Mouse (Mus musculus) erythroblast, embryonic 14.5 days (primary cell): Measurements from ENCODE around the gene 4930519P11Rik.

Experiments
- GATA1 ChIP-seq: IDR thresholded peaks from 2 replicates; pipeline ENCODE4 v1.6.1; 2012; ENCODE audit warnings: low read length, inconsistent platforms, mixed read lengths
- TAL1 ChIP-seq: IDR thresholded peaks from 3 replicates; pipeline ENCODE4 v1.6.1; 2012; ENCODE audit warnings: low read length, inconsistent platforms, mixed read lengths

DNA sequence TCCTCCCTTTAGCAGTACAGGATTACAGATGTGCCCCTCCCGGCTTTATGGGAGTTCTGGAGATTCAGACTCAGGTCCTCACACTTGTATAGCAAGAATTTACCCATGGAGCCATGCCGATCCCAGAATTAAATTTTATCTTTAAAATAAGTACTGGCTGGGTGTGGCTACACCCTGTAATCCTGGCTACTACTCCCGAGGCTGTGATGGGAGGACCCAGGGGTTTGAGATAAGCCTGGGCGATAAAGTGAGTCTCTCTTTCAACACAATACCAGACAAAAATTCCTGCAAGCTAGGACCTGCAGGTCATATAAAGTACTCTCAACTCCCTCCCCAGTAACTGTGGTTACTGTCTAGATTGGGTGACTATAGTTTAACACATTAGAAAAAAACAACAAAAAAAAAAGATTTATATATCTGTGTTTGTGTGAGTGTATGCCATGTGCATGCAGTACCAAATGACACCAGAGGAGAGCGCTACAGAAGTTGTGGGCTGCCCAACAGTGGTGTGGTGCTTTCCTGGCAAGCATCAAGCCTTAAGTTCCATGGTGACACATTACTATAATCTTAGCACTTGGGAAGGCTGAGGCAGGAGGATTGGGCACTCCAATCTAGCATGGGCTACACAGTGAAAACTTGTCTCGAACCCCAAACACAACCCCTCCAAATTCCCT lies 29.6 kb upstream of the 4930519P11Rik start:
- peak; percentile 29; the same call in 1 of the 2 replicates for TF ChIP-seq GATA1
- no peak for TF ChIP-seq TAL1
